Mouse (Mus musculus) gastrocnemius, adult 2 months (tissue): ENCODE results near the gene Sgpp1. TPM values are rescaled to one million over a fixed set of nuclear protein-coding genes. Genes with fewer than 3 reads are reported as not detected.
"Not testable (repeated sequence)": the region's sequence is repeated elsewhere in the genome, so short reads cannot be mapped to it uniquely, and the experiment has no call there.

Experiments
- DNase-seq: peaks from one replicate; pipeline ENCODE4 v3.0.0; 2022
- H3K27ac ChIP-seq: fragments of 200-600 bp; 2 replicates; pipeline ENCODE4 v1.8.1; 2022; ENCODE audit warnings: mild to moderate bottlenecking
- H3K4me3 ChIP-seq: fragments of 200-600 bp; 2 replicates; pipeline ENCODE4 v1.8.1; 2022; ENCODE audit warnings: mild to moderate bottlenecking, moderate library complexity
- CTCF ChIP-seq: fragments of 200-600 bp; IDR thresholded peaks from 2 replicates; pipeline ENCODE4 v1.8.1; 2022; ENCODE audit warnings: antibody characterized with exemption, mild to moderate bottlenecking, moderate library complexity
- intact Hi-C: fragments of 180-260 bp; cut with DNase I; formaldehyde crosslinking; loops from one replicate; pipeline ENCODE4 v1.15.1; 2025
- total RNA-seq, 2 experiments: library from RNA; stranded (reverse); gene quantifications; 2 replicates each; pipeline ENCODE4 v1.2.3; 2021

The Sgpp1 gene
- total RNA-seq, 2 experiments from 2014 or later, result 15.9 to 16.5 TPM

GRCm38 (mm10) chr12:75702739-75703122, 32.8 kb downstream of the Sgpp1 start:
- intact Hi-C loops, result no loop called here
- no peak for DNase-seq
- H3K4me3 ChIP-seq, result no peak overlapping the region
- peak overlapping the region; percentile 78 for H3K27ac ChIP-seq
- no peak for TF ChIP-seq CTCF

- DNase-seq, result peak; percentile 34
- TF ChIP-seq CTCF, result no peak
- Histone ChIP-seq H3K27ac (peak overlapping the region; percentile 78), H3K4me3 (peak overlapping the region; percentile 61)
- intact Hi-C loops, result no loop called here
These were observed 33.3 kb downstream of the Sgpp1 start for GRCm38 (mm10) chr12:75702084-75702738.

DNA sequence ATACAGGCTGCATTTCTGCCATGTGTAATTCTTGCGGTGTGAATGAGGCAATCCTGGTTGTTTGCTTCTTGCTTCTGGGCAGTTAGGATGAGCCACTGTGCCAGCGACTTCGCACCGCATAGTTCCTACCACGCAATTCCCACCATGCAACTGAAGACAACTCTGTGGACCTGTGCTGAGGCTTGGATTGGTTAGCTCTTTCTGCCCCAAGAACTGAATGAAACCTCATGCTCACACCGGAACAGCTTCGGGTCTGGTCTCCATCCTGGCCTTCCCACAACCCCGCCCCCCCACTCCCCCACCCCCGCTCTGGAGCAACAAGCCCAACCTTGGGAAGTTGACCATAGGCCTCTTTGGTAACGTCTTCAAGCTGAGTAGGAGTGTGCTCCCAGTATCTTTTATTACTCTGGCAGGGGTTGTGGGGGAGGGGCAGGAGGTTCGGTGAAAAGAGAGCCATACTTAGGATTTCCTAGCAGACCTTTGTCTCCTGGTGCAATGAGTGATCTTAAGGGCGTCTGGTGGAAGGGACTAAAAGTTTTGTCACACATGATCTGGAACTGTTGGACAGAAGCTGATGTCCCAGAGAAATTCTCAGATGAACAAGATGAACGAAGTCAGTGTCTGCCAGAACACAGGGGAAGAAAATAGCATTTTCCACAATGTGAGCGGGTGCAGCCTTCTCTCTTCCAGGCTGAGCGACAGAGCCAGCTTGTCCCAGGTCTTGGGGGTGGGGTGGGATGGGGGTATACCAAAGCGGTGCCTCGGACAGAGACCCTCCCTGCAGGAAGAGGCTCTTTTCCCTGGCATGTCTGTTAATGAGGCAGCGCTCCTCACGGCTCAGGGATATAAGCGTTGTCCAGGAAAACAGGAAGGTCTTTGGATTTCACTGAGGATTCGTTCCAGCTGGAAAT, 34.1 kb downstream of the Sgpp1 start:
- TF ChIP-seq CTCF, result no peak
- DNase-seq, result peak; percentile 57
- intact Hi-C loops, result no loop called here
- H3K27ac ChIP-seq, result peak overlapping the region; percentile 78
- peak overlapping the region; percentile 61 for H3K4me3 ChIP-seq

GRCm38 (mm10) chr12:75698692-75699091, 36.8 kb downstream of the Sgpp1 start:
- intact Hi-C loops, result no loop called here
- no peak overlapping the region for H3K4me3 ChIP-seq
- TF ChIP-seq CTCF, result peak; percentile 23; the same call in 1 of the 2 replicates
- no peak for DNase-seq
- no peak overlapping the region for H3K27ac ChIP-seq

DNA sequence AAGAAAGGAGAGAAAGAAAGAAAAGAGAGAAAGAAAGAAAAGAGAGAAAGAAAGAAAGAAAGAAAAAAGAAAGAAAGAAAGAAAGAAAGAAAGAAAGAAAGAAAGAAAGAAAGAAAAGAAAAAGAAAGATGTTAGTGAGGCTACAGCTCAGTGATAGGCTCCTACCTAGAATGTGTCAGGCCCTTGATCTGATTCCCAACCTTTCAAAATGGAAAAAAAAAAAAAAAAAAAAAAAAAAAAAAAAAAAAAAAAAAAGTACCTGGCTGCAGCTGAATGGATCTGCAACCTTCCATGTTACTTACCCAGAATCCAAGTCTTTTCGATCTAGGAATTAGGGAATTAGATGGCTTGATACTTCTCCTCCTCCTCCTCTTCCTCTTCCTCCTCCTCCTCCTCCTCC, 39.7 kb downstream of the Sgpp1 start:
- DNase-seq, H3K4me3 ChIP-seq, H3K27ac ChIP-seq, intact Hi-C loops: not testable (repeated sequence)

DNA sequence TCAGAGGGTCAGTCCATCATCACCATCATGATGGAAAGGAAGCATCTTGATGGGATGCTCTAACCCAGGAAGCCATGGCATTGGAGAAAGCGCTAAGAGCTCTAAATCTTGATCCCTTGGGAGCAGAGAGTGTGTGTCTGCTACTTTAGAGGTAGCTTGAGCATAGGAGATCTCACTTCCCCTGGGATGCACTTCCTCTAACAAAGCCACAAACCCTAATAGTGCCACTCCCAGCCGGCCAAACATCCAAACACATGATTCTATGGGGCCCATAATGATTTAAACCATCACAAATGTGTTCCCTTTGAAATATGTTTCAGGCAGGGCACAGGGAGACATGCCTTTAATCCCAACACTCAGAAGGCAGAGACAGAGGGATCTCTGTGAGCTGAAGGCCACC, 46.5 kb downstream of the Sgpp1 start:
- intact Hi-C loops, result no loop called here
- Histone ChIP-seq H3K27ac (no peak overlapping the region), H3K4me3 (no peak overlapping the region)
- TF ChIP-seq CTCF, result no peak
- DNase-seq, result no peak

DNA sequence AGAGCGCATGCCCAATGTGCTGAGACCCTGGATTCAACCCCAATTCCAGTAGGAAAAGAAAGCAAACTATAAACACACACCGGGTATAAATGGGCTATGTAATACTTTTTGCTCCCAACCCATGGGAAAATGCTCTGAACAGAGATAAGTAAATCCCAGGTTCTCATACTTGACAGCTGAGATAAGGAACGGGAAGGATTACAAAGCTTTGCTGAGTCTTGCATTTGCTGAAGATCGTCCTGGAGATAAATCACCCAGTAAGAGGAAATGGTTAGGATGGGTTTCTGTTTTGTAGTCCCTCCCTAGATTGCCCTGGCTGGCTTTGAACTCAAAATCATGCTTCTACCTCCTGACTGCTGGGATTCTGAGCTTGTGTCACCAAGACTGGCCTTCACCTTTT, 48.2 kb downstream of the Sgpp1 start:
- no peak for DNase-seq
- no peak overlapping the region for H3K27ac ChIP-seq
- TF ChIP-seq CTCF, result no peak
- intact Hi-C loops, result no loop called here
- no peak overlapping the region for H3K4me3 ChIP-seq

DNA sequence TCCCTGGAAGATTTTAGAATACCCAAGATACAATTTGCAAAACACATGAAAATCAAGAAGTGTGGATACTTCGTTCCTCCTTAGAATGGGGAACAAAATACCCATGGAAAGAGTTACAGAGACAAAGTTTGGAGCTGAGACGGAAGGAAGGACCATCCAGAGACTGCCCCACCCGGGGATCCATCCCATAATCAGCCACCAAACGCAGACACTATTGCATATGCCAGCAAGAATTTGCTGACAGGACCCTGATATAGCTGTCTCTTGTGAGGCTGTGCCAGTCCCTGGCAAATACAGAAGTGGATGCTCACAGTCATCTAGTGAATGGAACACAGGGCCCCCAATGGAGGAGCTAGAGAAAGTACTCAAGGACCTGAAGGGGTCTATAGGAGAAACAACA, 51.5 kb downstream of the Sgpp1 start:
- H3K27ac ChIP-seq, intact Hi-C loops, H3K4me3 ChIP-seq, DNase-seq: not testable (repeated sequence)

- no peak for DNase-seq
- intact Hi-C loops, result no loop called here
- H3K27ac ChIP-seq, result no peak overlapping the region
- H3K4me3 ChIP-seq, result no peak overlapping the region
- no peak for TF ChIP-seq CTCF
These were observed 51.9 kb downstream of the Sgpp1 start for GRCm38 (mm10) chr12:75683598-75683997.

DNA sequence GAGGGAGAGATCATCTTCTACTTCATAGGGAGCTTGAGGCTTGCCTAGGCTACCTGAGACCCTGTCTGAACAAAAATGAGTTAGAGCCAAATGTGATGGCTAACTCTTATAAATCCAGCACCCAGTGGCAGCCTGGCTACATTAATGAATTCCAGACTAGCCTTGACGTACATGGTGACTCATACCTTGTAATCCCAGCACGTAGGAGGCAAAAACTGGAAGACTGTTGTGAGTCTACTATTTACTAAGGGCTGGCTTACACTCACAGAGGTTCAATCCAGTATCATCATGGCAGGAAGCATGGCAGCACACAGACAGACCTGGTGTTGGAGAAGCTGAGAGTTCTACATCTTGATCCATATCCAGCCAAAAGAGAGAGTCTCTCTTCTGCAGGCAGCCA, 52.7 kb downstream of the Sgpp1 start:
- Histone ChIP-seq H3K27ac (no peak overlapping the region), H3K4me3 (no peak overlapping the region)
- no peak for DNase-seq
- intact Hi-C loops, result no loop called here
- no peak for TF ChIP-seq CTCF

- DNase-seq, result no peak
- Histone ChIP-seq H3K4me3 (no peak overlapping the region), H3K27ac (no peak overlapping the region)
- no peak for TF ChIP-seq CTCF
- intact Hi-C loops, result no loop called here
These were observed 54.4 kb downstream of the Sgpp1 start for GRCm38 (mm10) chr12:75681101-75681500.

DNA sequence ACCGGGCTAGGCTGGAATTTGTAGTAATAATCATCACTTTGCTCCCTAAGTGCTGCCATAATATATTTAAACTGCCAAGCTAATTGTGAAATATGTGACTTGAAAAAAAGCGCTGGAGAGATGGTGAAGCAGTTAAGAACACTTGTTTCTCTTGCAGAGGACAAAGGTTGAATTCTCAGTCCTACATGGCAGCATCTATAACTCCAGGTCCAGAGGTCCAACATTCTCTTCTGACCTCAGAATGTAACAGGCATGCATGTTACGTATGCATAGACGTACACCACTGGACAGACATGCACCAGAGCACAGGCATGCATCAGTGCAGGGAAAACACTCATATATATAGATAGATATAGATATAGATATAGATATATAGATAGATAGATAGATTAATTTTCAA, 57.1 kb downstream of the Sgpp1 start:
- Histone ChIP-seq H3K4me3 (no peak overlapping the region), H3K27ac (no peak overlapping the region)
- no peak for TF ChIP-seq CTCF
- no peak for DNase-seq
- intact Hi-C loops, result no loop called here

GRCm38 (mm10) chr12:75672630-75673029, 62.9 kb downstream of the Sgpp1 start:
- no peak for DNase-seq
- intact Hi-C loops, result no loop called here
- no peak overlapping the region for H3K27ac ChIP-seq
- TF ChIP-seq CTCF, result no peak
- H3K4me3 ChIP-seq, result no peak overlapping the region
